Mouse (Mus musculus) gastrocnemius, postnatal 25 days (tissue): ENCODE results near the gene Zfp277. TPM values are rescaled to one million over a fixed set of nuclear protein-coding genes. Genes with fewer than 3 reads are reported as not detected.

Source experiments
- total RNA-seq, 2 experiments: library from RNA; stranded (reverse); gene quantifications; 1 replicate in 1 of 2; 2 replicates in 1 of 2; pipeline ENCODE4 v1.2.3; 2021

The Zfp277 gene
- total RNA-seq, 2 experiments from 2014 or later, result 6.9 to 8.2 TPM

Other genes starting within 250 kb of the Zfp277 start
- 10 to 100 TPM; 33.2 to 62.1 TPM for gene Lsmem1, start 246.4 kb downstream of the Zfp277 start, total RNA-seq
- 100 to 1,000 TPM in 1 of 2 experiments, 10 to 100 TPM in 1; 67.1 to 121 TPM for gene Ifrd1, start 197.4 kb downstream of the Zfp277 start, total RNA-seq
- gene Dock4, start 50 bp upstream of the Zfp277 start, total RNA-seq, result 10 to 100 TPM; 10.9 to 13.3 TPM